Mouse (Mus musculus): ENCODE measurements around the gene Srgap2. TPM values are rescaled to one million over a fixed set of nuclear protein-coding genes. Genes with fewer than 3 reads are reported as not detected.

Srgap2 gene
- polyA plus RNA-seq, 1 experiment from 2014 or later: 16.4 TPM

DNA sequence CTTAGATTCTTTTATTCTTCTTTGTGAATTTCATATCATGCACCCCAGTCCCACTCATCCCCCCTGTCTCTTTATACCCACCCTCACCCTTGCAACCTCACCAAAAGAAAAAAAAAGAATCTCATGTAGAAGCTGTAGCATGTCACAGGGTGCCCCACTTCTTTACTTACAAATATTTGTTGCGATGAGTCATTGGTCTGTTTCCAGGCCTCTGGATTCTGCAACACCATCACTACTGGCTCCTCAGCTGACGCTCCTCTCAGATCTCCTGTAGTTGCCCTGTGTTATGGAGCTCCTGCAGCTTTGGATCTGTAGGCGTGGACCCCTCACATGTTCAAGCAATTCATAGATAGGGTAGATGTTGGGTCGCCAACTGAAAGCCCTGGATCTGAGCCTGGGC, 12.6 kb upstream of the Srgap2 start:
- H3K4me1 ChIP-seq (replicated peaks; ENCODE audit: control insufficient read depth, insufficient read depth, low read length): no peaks in the 10 kb centered on the region

DNA sequence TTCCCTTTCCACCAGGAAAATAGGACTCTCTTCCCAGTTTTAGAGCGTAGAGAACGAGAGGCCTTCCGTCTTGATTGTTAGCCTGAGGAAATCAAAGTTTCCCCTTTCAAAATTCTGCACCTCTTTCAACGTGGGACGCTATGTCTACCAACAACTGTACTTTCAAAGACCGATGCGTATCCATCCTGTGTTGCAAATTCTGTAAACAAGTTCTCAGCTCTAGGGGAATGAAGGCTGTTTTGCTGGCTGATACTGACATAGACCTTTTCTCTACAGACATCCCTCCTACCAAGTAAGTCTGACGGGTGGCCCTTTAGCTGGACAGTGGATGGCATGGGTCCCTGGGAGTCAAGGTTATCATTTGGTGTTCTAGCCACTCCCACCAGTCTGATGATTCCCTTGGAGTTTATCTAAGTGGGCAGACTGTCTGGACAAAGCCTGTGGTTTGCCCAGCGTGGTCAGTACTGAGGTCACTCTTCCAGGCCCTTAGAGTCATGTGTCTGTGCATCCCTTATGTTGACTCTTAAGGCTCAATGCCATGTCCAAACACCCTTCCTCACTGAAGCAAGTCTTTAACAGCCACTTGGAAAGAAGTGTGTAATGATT, 1.5 kb upstream of the Srgap2 start:
- Histone ChIP-seq H3K9ac (ENCODE audit: low read length) (peak overlapping the region; percentile 59), H3K4me3 (ENCODE audit: low read depth, low read length) (peak overlapping the region; percentile 82), H3K4me2 (ENCODE audit: low read length) (peak overlapping the region; percentile 89), H3K27me3 (replicated peaks; ENCODE audit: control insufficient read depth, insufficient read depth, low read length) (no peaks in the 10 kb centered on the region), H3K36me3 (ENCODE audit: control insufficient read depth, insufficient read depth, low read length) (no peaks in the 10 kb centered on the region), H3K27ac (ENCODE audit: low read depth) (peak overlapping the region; percentile 84; the same call in 1 of the 2 replicates), H3K9me3 (ENCODE audit: control insufficient read depth, low read length) (no peaks in the 10 kb centered on the region), H3K4me1 (replicated peaks; ENCODE audit: control insufficient read depth, insufficient read depth, low read length) (peaks cover 33% of the 10 kb centered on the region)
- DNase-seq (ENCODE audit: low spot score): peak; percentile 53
- no peak for ATAC-seq (replicated peaks; ENCODE audit: low FRiP score, low TSS enrichment, low read depth)
- WGBS: 2% methylated on average over 9 of the region's 9 CpGs

More for the DNA sequence above, 12.6 kb upstream of the Srgap2 start:
- Histone ChIP-seq H3K27ac (ENCODE audit: low read depth) (no peak overlapping the region), H3K27me3 (replicated peaks; ENCODE audit: control insufficient read depth, insufficient read depth, low read length) (no peaks in the 10 kb centered on the region), H3K9me3 (ENCODE audit: control insufficient read depth, low read length) (no peaks in the 10 kb centered on the region), H3K9ac (ENCODE audit: low read length) (no peak overlapping the region), H3K4me2 (ENCODE audit: low read length) (no peak overlapping the region), H3K4me3 (ENCODE audit: low read depth, low read length) (no peak overlapping the region), H3K36me3 (ENCODE audit: control insufficient read depth, insufficient read depth, low read length) (no peaks in the 10 kb centered on the region; the same call in 1 of the 2 replicates)
- no peak for ATAC-seq (replicated peaks; ENCODE audit: low FRiP score, low TSS enrichment, low read depth)
- 94% methylated on average over 4 of the region's 4 CpGs for WGBS
- no peak for DNase-seq (ENCODE audit: low spot score)

DNA sequence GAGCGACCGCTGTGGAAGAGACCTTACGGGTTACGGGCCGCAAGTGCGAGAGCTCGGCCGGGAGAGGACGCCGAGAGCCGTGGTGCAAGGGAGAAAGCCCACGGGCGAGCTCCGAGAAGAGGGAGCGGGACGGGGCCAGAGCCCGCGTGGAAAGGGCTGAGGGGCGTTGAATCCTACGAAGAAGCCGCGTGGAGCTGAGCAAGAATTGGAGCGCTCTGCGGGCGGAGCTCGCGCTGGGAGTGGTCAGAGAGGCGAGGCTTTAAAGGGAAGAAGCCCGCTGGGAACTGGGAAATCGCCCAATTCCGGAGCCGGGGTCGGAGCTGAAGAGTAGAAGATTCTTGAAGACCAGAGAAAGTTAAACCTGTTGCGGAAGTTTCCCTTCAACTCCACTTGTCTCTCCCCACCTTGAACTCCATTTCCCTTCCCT, 942 bp upstream of the Srgap2 start:
- Histone ChIP-seq H3K9ac (ENCODE audit: low read length) (peak overlapping the region; percentile 59), H3K4me2 (ENCODE audit: low read length) (peak overlapping the region; percentile 89), H3K27ac (ENCODE audit: low read depth) (peak overlapping the region; percentile 84), H3K9me3 (ENCODE audit: control insufficient read depth, low read length) (no peaks in the 10 kb centered on the region), H3K36me3 (ENCODE audit: control insufficient read depth, insufficient read depth, low read length) (no peaks in the 10 kb centered on the region), H3K4me3 (ENCODE audit: low read depth, low read length) (peak overlapping the region; percentile 82), H3K4me1 (replicated peaks; ENCODE audit: control insufficient read depth, insufficient read depth, low read length) (peaks cover 38% of the 10 kb centered on the region), H3K27me3 (replicated peaks; ENCODE audit: control insufficient read depth, insufficient read depth, low read length) (no peaks in the 10 kb centered on the region)
- DNase-seq (ENCODE audit: low spot score): no peak
- no peak for ATAC-seq (replicated peaks; ENCODE audit: low FRiP score, low TSS enrichment, low read depth)
- WGBS: under 1% methylated on average over 34 of the region's 34 CpGs

DNA sequence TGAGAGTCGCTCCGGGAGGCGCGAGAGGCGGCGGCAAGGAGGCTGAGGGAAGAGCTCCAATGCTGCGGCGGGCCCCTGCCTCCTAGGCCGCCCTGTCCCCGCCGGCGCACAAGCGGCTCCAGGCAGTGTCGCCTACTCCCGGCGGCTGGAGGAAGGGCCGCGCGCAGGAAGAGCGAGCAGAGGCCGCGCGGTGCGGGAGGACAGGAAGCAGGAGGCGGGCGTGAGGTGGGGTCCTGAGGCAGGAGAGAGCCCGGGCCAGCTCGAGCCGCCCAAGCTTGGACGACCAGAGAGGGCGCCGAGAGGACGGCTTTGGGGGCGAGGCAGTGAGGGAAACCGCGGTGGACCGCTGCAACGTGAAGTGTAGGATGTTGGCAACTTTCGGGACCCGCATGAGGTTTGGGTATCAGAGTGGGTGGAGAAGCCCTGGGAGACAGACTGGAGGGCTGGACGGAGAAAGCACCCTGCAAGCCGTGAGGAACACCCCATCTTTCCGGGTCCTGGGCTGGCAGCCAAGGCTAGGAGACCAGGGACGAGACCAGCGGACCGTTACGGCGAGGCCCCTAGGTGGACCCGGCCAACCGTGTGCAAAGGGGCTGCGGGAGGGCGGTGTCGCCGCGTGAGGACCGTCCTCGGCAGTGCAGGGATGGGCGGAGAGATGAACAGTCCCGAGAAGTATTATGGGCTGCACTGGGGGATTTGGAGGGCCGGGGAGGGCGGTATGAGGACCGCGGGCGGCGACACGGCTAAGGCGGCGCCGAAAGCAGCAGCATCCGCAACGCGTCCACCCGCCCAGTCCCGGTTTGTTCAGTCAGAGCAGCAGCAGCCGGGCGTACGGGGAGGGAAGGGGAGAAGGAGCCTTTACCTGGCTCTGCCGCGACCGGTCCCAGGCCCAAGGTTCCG, 531 bp downstream of the Srgap2 start:
- ATAC-seq (replicated peaks; ENCODE audit: low FRiP score, low TSS enrichment, low read depth) (peak; percentile 47), DNase-seq (ENCODE audit: low spot score) (peak; percentile 82)
- H3K4me3 ChIP-seq (ENCODE audit: low read depth, low read length): peak overlapping the region; percentile 82
- peak overlapping the region; percentile 82 for H3K4me2 ChIP-seq (ENCODE audit: low read length)
- H3K27me3 ChIP-seq (replicated peaks; ENCODE audit: control insufficient read depth, insufficient read depth, low read length): no peaks in the 10 kb centered on the region
- under 1% methylated on average over 78 of the region's 81 CpGs for WGBS
- no peaks in the 10 kb centered on the region for H3K36me3 ChIP-seq (ENCODE audit: control insufficient read depth, insufficient read depth, low read length)
- H3K27ac ChIP-seq (ENCODE audit: low read depth): peak overlapping the region; percentile 91
- H3K4me1 ChIP-seq (replicated peaks; ENCODE audit: control insufficient read depth, insufficient read depth, low read length): peaks cover 47% of the 10 kb centered on the region
- H3K9ac ChIP-seq (ENCODE audit: low read length): peak overlapping the region; percentile 75
- no peaks in the 10 kb centered on the region for H3K9me3 ChIP-seq (ENCODE audit: control insufficient read depth, low read length)

DNA sequence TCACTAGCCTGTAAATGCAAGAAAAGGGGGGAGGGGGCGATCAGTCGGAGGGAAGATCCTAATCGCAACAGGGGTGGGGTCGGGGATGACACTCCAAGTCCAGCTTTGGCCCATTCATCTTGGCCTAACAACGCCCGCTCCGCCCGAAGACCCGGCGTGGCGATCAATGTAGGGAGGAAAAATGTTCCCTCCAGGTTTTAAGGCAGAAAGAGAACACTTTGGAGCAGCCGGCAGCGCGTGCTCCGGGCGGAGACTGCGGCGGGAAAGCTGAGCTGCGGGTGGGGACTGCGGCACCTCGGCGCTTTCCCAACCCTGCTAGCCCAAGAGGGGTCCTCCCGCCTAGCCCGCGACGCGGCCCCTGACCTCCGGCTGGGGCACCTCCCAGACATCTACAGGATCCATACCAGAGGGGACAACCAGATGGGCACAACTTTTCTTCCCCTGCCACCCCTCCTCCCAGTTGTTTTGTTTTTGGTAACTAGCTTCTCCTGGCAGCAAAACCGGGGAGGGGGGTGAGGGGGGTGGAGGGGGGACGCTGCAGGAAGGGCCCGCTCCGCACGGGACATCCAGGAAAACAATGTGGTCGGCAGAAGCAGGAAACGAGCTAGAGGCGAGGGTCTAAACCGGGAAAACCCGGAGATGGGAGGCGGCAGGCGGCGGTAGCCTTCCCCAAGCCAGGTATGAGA, 1.4 kb downstream of the Srgap2 start:
- Histone ChIP-seq H3K9ac (ENCODE audit: low read length) (peak overlapping the region; percentile 75), H3K27me3 (replicated peaks; ENCODE audit: control insufficient read depth, insufficient read depth, low read length) (no peaks in the 10 kb centered on the region), H3K4me2 (ENCODE audit: low read length) (peak overlapping the region; percentile 82), H3K9me3 (ENCODE audit: control insufficient read depth, low read length) (no peaks in the 10 kb centered on the region), H3K27ac (ENCODE audit: low read depth) (peak overlapping the region; percentile 91), H3K36me3 (ENCODE audit: control insufficient read depth, insufficient read depth, low read length) (no peaks in the 10 kb centered on the region), H3K4me3 (ENCODE audit: low read depth, low read length) (peak overlapping the region; percentile 82), H3K4me1 (replicated peaks; ENCODE audit: control insufficient read depth, insufficient read depth, low read length) (peaks cover 47% of the 10 kb centered on the region)
- DNase-seq (ENCODE audit: low spot score) (peak; percentile 70), ATAC-seq (replicated peaks; ENCODE audit: low FRiP score, low TSS enrichment, low read depth) (no peak)
- under 1% methylated on average over 41 of the region's 41 CpGs for WGBS

DNA sequence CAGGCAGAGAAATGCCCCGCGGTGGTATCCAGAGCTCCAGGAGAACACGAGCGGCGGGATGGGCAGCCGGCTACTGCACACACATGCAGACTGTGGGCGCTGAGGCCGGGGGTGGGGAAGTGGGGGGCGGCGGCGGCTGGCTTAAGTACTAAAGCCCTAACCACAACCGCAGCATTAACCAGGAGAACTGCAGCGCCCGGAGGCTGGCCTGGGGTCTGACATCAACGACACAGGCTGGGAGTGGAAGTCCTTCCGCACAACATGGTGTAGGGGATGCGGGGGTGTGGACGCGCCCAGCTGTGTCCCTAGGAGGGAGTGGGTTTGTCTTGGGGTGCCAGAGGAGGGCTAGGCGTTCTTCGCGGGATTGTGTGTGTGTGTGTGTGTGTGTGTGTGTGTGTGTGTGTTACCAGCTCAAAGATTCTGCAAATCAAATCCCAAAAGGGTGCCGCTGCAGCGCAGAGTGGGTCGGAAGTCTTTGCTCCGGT, 2.0 kb downstream of the Srgap2 start:
- Histone ChIP-seq H3K4me2 (ENCODE audit: low read length) (peak overlapping the region; percentile 82), H3K9ac (ENCODE audit: low read length) (peak overlapping the region; percentile 75), H3K27ac (ENCODE audit: low read depth) (no peak overlapping the region), H3K4me1 (replicated peaks; ENCODE audit: control insufficient read depth, insufficient read depth, low read length) (peaks cover 47% of the 10 kb centered on the region), H3K4me3 (ENCODE audit: low read depth, low read length) (peak overlapping the region; percentile 82), H3K36me3 (ENCODE audit: control insufficient read depth, insufficient read depth, low read length) (no peaks in the 10 kb centered on the region), H3K9me3 (ENCODE audit: control insufficient read depth, low read length) (no peaks in the 10 kb centered on the region), H3K27me3 (replicated peaks; ENCODE audit: control insufficient read depth, insufficient read depth, low read length) (no peaks in the 10 kb centered on the region)
- ATAC-seq (replicated peaks; ENCODE audit: low FRiP score, low TSS enrichment, low read depth) (no peak), DNase-seq (ENCODE audit: low spot score) (peak; percentile 62)
- under 1% methylated on average over 26 of the region's 26 CpGs for WGBS

DNA sequence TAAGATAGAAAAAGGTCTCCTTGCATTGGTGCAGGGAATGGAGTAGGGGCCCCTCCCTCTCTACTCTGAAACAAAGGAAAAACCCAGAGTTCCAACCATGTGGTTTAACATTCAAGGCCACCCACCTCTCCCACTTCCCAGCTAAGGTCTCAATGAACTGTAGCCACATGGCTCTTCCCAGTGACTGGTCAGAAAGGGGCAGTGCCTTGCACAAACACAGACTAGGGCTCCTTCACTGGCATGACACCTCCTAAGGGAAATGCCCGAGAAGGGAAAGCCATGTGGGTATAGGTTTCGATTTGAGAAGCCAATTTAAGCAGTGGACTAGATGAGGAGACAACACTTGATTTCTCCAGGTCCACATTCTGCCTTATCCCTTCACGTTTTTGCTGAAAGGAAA, 3.4 kb downstream of the Srgap2 start:
- WGBS: 47% methylated on average over 3 of the region's 3 CpGs
- no peak overlapping the region for H3K9ac ChIP-seq (ENCODE audit: low read length)
- no peaks in the 10 kb centered on the region for H3K27me3 ChIP-seq (replicated peaks; ENCODE audit: control insufficient read depth, insufficient read depth, low read length)
- peaks cover 40% of the 10 kb centered on the region for H3K4me1 ChIP-seq (replicated peaks; ENCODE audit: control insufficient read depth, insufficient read depth, low read length)
- peak overlapping the region; percentile 82 for H3K4me2 ChIP-seq (ENCODE audit: low read length)
- ATAC-seq (replicated peaks; ENCODE audit: low FRiP score, low TSS enrichment, low read depth) (no peak), DNase-seq (ENCODE audit: low spot score) (no peak)
- H3K9me3 ChIP-seq (ENCODE audit: control insufficient read depth, low read length): no peaks in the 10 kb centered on the region
- H3K36me3 ChIP-seq (ENCODE audit: control insufficient read depth, insufficient read depth, low read length): no peaks in the 10 kb centered on the region
- no peak overlapping the region for H3K27ac ChIP-seq (ENCODE audit: low read depth)
- peak overlapping the region; percentile 82 for H3K4me3 ChIP-seq (ENCODE audit: low read depth, low read length)

DNA sequence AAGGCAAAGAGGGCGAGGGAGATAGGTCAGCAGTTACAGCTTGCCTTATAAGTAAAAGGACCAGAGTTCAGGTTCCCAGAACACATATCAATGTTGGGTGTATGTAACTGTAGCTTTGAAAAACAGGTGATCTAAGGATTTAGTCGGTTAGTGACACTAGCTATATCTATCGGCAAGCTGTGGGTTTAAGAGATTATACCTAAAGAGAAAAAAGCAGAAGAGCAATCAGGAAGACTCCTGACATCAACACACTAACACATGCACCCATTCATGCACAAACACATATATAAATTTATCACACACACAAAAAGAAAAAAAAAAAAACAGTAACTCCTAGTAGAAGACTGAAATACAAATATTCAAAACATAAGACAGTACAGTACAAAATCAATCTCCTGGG, 10.6 kb downstream of the Srgap2 start:
- ATAC-seq (replicated peaks; ENCODE audit: low FRiP score, low TSS enrichment, low read depth) (no peak), DNase-seq (ENCODE audit: low spot score) (no peak)
- H3K4me3 ChIP-seq (ENCODE audit: low read depth, low read length): no peak overlapping the region
- H3K36me3 ChIP-seq (ENCODE audit: control insufficient read depth, insufficient read depth, low read length): no peaks in the 10 kb centered on the region
- no peak overlapping the region for H3K9ac ChIP-seq (ENCODE audit: low read length)
- H3K9me3 ChIP-seq (ENCODE audit: control insufficient read depth, low read length): no peaks in the 10 kb centered on the region
- H3K27me3 ChIP-seq (replicated peaks; ENCODE audit: control insufficient read depth, insufficient read depth, low read length): no peaks in the 10 kb centered on the region
- no peak overlapping the region for H3K4me2 ChIP-seq (ENCODE audit: low read length)
- peaks cover 10% of the 10 kb centered on the region for H3K4me1 ChIP-seq (replicated peaks; ENCODE audit: control insufficient read depth, insufficient read depth, low read length)
- 92% methylated on average over 3 of the region's 3 CpGs for WGBS
- no peak overlapping the region for H3K27ac ChIP-seq (ENCODE audit: low read depth)

Data from intestine, embryonic 14.5 days (tissue).